Mouse (Mus musculus) cerebellum, adult (tissue): ENCODE results near the gene Nbl1.
A peak's percentile ranks its signal among the peaks of the same experiment; 100 is the strongest.

ENCODE experiments used
- ATAC-seq: cut with Nextera tagmentation; 2 replicates; pipeline ENCODE4 v1.9.2; 2017; ENCODE audit warnings: mild to moderate bottlenecking, moderate library complexity, mixed read lengths; ENCODE audit not compliant: insufficient number of reproducible peaks, low FRiP score, low TSS enrichment

Nbl1 gene

GRCm38 (mm10) chr4:139075041-139075711 is 17.6 kb downstream of the Nbl1 start, which contains the start of gene Htr6:
Gene Htr6, minus strand, starts transcription at chr4:139075570.
- 0 out of 2 replicates have a peak, but pooled peaks have one; percentile 13 for ATAC-seq

DNA sequence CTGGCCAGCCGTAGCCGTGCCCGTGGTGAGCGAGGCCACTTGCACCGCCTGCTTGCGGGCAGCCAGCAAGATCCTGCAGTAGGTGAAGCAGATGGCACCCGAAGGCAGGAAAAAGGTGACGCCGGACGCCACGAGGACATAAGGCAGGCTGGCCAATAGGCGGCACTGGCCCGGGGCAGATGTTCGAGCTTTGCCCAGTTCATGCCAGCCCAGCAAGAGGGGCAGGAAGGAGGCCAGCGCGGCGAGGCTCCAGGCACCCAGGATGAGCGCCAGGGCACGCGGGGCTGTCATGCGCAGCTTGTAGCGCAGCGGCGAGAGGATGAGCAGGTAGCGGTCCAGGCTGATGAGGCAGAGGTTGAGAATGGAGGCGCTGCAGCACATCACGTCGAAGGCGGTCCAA is 18.7 kb downstream of the Nbl1 start:
- ATAC-seq: no peak

DNA sequence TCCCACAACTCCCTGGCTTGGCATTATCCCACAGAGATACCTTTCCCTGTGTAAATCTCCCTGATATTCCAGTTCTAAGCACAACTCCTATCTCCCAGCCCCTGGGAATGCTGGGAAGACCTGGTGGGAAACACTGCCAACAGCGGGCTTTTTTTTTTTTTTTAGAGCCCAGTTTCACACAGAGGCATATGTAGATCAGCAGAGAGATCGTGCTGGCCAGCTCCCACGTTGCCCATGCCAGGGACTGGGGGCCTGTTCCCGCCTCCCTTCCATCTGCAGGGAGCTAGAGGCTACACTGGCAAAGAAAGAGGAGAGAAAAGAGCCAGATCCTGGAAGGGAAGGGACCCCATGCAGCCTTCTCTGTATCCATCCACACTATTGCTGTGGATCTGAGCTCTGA is 24.5 kb downstream of the Nbl1 start:
- no peak for ATAC-seq

DNA sequence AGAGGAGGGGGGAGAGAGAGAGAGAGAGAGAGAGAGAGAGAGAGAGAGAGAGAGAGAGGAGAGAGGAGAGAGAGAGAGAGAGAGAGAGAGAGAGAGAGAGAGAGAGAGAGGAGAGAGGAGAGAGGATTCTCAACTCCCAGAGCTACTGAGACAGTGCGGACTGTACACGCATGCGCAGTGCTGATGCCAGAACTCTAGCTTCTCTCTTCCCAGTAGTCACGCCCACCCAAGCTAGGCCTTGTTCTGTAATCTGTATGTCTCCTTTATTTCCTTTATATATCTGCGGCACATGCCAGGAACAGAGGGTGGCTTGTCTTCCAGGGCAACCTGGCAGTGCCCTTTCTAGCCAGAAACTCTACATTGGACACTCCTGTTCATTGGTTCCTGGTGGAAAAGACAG is 28.0 kb downstream of the Nbl1 start:
- ATAC-seq: no peak

GRCm38 (mm10) chr4:139059569-139059968 is 33.2 kb downstream of the Nbl1 start:
- no peak for ATAC-seq

GRCm38 (mm10) chr4:139058029-139058428 is 34.8 kb downstream of the Nbl1 start:
- no peak for ATAC-seq

DNA sequence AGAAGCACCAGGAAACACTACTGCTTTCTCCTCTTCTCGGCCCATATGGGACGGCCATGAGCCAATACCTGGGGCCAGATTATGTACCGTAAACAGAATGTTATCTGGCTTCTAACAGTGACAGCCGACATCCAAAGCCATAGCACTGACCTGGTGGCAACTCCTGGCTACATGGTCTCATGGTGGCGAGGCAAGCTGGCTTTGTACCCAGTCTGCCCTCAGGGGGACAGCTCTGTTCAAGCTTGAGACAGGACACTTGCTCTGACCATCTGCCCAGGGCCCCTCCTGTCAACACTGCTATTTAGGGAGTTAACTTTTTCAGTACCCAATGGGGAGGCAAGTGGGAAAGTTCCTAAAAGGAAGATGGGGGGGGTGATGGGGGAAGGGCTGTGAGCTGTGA is 35.5 kb downstream of the Nbl1 start:
- no peak for ATAC-seq

DNA sequence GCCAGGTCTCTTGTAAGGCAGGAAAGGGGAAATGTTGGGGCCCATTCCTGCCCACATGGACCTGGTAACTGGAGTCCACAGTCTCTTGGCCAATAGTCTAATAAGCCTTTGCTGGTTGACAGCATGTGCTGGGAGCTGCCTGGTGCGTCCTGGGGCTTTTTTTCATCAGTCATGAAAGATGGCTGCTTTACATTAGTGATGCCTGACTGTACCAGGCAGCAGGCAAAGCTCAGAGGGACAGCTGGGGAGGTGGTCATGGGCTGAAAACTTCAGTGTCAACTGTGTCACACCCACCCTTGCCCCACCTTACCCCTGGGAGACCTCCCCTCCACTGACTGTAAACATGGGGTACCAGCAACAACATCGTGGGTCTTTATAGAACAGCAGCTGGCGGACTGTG is 37.0 kb downstream of the Nbl1 start:
- no peak for ATAC-seq

- no peak for ATAC-seq
Measured at GRCm38 (mm10) chr4:139055336-139055735, 37.5 kb downstream of the Nbl1 start.

DNA sequence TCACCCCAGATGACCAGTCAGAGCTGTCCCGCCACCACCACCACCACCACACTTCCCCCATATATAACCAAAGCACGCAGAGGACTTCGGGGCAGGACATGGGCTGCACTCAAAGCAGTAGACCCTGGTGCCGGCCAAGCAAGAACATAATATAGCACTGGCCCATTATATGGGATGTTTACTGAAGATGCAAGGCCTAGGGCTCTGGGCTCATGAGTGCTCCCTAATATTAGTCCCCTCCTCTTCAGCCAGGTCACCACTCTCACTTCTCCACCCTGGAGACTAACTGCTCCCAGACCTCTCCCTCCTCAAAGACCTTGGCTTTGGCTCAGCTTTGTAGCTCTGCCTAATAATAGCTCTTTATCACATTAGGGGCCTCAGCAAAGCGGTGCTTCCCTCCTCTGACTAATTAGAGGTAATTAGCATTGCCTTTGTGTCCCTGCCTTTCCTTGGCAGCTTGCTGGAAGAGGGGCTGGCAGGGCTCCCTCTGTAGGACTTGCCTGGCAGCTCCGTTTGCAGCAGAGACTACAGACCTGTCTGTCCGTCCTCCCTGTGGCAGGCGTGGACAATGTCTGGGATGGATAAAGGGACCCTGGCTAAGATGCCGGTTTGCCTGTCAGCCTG is 38.4 kb downstream of the Nbl1 start:
- no peak for ATAC-seq

DNA sequence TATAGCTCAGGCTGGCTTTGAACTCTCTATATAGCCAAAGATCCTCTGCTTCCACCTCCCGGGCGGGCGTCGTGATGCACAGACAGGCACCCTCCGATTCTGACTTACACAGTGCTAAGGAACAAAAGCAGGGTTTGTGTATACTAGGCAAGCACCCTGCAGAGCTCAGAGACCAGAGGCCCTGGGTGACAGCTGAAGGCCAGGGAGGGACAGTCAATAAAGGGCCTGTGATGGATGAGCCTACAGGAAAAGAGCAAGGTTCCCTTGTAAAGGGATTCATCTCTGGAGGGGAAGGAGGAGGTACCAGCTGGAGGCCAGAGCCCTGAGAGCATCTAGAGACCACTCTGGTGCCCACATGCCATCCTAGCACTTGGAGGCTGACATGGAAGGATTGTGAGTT is 39.4 kb downstream of the Nbl1 start:
- ATAC-seq: no peak

DNA sequence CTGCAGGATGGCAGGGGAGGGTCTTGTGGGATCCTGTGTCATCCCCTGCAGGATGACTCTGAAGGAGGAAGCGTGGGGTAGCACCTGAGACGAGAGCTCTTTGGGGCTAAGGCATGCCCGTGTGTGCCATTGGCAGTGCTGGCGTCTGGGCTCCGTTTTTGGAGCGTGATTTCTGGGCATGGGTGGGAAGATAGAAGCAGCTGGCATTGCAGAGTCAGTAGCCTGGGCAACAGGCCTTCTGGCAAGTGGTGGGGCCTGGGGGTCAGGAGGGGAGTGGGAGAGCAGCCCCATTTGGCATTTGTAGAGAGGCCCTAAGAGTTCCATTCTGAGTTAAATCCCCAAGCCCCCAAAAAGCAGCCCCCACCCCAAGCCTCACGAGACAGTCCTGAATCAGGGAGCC is 40.0 kb downstream of the Nbl1 start:
- ATAC-seq: no peak

DNA sequence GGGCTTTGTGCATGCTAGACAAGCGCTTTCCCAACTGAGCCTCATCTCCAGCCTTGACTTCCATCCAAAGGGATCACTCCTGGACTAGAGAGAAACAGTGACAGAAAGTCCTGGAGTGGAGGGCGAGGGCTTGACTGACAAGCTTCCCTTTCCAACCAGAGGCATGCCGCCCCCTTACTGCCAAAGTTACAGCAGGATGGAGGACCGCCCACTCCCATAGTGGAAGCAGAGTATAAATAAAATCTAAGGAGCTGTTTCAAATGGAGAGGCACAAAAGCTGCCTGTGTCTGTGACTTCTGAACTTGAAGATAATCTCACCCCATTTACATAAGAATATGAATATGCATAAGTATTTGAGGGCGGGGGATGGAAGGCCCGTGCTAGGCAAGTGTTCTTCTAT is 44.3 kb downstream of the Nbl1 start:
- no peak for ATAC-seq

GRCm38 (mm10) chr4:139046354-139046753 is 46.4 kb downstream of the Nbl1 start:
- no peak for ATAC-seq

GRCm38 (mm10) chr4:139044566-139044965 is 48.2 kb downstream of the Nbl1 start:
- no peak for ATAC-seq

DNA sequence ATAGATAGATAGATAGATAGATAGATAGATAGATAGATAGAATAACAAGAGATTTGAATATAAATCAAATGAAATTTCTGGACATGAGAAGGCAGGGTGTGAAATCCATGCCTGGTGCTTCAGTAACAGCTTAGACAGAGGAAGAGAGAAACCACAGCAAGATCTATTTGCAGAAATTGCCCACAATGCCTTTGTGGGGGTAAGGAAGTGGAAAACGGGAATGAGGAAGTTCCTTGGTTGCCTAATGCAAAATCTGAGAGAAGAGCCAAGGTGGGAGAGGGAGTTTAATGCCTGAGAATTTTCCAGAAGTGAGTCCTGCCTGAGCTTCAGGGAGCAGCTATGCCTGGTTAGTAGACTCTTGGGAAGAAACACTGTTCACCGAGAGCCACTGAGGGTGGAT is 49.2 kb downstream of the Nbl1 start:
- no peak for ATAC-seq

GRCm38 (mm10) chr4:139042611-139043010 is 50.2 kb downstream of the Nbl1 start:
- ATAC-seq: no peak

DNA sequence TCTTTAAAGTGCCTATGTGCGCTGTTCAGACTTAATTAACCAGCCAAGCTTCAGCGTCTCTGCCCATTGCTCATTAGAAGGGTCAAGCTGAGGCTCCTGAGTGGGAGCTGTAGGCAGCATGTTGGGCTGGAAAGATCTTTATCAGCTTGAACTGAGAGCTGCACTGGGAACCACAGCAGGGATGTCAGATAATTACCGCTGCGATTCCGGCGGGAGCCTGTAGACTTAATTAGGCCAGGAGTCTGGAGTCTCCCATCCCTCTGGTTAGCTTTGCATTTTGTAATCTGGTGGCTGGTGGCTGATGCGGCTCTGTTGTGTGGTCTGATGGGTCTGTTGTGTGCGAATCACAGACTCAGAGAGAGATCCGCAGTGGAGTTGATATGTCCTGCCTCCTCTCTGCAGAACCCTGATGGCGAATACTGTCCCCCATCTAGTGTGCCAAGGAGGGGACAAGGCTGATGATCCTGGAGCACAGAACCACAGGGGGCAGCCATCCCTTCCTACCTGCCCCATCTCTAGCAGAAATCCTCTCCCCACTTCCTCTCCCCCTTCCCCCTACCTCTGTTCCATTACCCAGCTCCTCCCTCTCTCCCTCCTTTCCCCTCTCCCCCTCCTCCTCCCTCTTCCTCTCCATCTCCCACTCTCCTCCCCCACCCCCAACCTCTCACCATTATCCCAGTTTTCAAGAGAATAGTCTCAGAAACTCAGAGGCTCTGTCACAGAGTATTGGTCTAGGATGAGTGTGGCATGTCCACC is 52.5 kb downstream of the Nbl1 start:
- ATAC-seq: no peak

DNA sequence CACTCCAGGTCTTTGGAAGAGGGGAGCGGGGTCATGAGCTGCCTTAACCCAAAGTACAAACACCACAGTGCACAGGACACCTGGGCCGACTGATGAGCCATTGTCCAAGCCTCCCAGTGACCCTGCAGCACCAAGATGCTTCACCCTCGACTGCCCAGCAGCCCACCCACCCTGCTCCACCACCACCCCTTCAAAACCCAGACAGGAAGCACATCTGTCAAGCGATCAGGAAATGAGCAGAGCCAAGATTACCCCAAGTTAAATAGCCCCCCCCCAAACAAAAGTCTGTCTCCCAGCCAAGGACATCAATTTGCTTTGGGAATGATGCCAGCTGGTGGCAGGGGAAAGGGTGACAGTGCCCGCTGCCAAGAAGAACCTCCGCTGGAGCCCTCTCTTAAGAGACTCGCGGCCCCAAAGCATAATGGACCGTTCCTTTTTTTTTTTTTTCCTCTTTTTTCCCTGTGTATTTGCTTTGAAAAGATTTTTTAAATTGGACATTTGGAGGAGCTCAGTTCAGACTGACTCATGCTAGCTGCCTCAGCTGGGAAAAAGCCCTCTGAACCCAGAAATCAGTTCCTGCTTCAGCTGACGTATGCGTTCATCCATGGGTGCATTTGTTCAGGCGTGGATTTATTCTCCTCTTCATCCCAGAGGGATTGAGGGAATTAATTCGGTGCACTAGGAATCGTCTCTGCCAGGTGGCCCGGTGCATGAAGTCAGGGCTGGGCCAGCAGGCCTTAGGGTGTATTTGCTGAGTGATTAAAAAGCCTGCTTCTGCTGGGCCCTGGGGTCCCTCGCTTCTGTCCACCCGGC is 54.8 kb downstream of the Nbl1 start:
- no peak for ATAC-seq

- no peak for ATAC-seq
Measured at GRCm38 (mm10) chr4:139035799-139036198, 57.0 kb downstream of the Nbl1 start.

DNA sequence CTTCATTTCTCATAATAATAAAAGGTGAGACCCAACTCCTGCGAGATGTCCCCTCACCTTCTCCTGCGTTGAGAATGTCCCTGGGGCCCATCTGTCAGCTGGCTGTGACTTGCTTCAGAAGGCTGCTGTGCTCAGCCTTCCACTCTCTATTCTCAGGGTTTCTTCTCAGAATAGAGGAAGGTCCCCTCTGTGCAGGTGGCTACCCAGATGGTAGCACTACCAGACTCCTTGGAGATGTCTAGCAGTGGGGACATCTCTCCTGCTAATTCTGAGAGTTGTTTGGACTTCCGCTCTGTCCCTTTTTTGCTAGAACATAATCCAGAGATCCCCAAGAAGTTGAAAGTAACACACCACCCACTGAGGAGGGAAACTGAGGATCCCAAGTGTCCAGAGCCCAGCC is 57.9 kb downstream of the Nbl1 start:
- ATAC-seq: no peak
